Mouse (Mus musculus): ENCODE measurements around the gene Map2k1. TPM values are rescaled to one million over a fixed set of nuclear protein-coding genes. Genes with fewer than 3 reads are reported as not detected.
A peak's percentile ranks its signal among the peaks of the same experiment; 100 is the strongest.
"Not testable (repeated sequence)": the region's sequence is repeated elsewhere in the genome, so short reads cannot be mapped to it uniquely, and the experiment has no call there.

The Map2k1 gene
- 54.1 and 61.0 TPM in 2 replicates for polyA plus RNA-seq (2015; fragmentation: Nextera tagmentation; extraction: Ambion mirVana)

DNA sequence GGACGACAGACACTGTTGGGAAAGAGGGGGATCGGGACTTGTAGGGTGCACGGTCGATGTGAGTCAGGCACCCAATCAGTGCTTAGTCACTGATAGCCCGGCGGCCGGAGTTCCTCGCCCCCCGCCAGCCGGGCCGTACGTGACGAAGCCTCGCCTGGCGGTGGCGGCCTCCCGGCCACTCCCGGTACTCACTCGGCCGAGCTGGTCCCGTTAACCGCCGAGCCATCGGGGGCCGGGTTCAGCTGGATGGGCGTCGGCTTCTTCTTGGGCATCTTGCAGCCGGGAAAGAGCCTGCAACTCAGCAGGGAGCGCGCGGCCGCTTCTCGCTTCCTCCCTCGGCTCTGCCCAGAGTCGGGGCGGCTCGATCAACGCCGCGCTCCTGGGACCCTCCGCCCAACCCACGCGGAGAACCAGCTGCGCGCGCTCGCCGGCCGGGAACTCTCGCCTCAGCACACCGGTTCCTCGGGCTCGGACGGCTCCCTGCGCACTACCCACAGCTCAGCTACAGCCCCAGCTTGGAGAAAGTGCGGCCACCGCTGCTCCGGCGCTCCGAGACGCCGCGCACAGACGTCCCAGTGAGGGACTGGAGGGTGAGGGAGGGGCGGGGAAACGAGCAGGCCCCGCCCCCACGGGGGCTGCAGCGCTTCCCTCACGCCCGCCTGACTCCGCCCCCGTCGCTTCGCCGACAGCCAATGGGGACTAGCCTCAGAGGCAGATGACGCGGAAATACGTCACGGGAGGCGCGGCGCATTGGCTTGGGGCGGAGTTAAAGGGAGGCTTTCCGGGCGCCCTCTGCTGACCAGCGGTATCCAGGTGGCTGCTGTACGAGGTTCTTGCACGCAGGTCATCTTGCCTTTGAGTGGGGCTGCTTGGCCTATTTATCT, at the start of gene Map2k1:
Map2k1 (minus strand) TSS at position 611 of the 884 bp plus-strand sequence.
- WGBS = under 1% methylated on average over 89 of the region's 89 CpGs
- Histone ChIP-seq H3K4me1 (replicated peaks) (peaks cover 35% of the 10 kb centered on the region), H3K36me3 (no peaks in the 10 kb centered on the region), H3K4me2 (peak within 1 kb of the TSS; percentile 92), H3K9ac (peak within 1 kb of the TSS; percentile 89), H3K9me3 (no peaks in the 10 kb centered on the region), H3K27ac (replicated peaks) (peak within 1 kb of the TSS; percentile 91), H3K4me3 (peak within 1 kb of the TSS; percentile 91), H3K27me3 (no peaks in the 10 kb centered on the region)
- peak; percentile 97 for ATAC-seq (ENCODE audit: low read depth)

DNA sequence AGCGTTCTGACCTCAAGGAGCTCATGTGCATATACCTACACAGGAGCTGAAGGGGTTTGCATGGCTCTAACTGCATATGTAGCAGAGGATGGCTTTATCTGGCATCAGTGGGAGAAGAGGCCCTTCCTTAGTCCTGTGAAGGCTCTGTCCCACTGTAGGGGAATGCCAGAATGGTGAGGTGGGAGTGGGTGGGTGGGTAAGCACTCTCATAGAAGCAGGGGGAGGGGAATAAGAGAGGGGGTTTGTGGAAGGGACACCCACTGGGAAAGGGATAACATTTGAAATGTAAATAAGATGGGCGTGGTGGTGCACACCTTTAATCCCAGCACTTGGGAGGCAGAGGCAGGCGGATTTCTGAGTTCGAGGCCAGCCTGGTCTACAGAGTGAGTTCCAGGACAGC, 49.7 kb upstream of the Map2k1 start:
- WGBS = 95% methylated on average over 4 of the region's 4 CpGs
- not testable (repeated sequence) for H3K27me3 ChIP-seq; H3K4me2 ChIP-seq; H3K4me1 ChIP-seq (replicated peaks); H3K9me3 ChIP-seq; H3K27ac ChIP-seq (replicated peaks); ATAC-seq (ENCODE audit: low read depth); H3K4me3 ChIP-seq; H3K9ac ChIP-seq
- peaks cover 68% of the 10 kb centered on the region for H3K36me3 ChIP-seq

DNA sequence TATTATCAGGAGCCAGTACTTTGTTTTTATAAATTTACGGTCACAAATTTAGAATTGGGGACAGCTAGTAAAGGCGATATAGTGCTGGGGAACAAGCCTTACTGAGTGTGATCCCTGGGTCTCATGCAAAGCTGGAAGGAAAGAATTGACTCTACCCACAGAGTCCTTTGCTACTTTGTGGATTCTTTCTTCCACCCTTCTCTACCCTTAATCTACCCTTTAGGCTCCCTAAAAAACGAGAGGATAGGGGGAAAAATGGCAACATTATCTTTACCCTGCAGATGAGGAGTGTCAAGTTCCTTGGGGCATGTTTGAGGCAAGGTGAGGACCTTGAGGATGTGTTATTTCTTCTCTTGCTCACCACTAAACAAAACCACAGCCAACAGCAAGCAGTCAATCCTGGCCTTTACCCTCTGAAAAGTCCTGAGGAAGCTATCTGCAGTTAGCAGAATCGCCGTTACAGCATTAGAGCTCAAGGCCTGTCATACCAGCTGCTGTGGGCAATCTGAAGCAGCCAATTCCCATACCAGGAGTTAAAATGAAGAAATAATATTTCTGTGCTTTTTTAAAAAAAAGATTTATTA, 29.1 kb upstream of the Map2k1 start:
- ATAC-seq (ENCODE audit: low read depth) = no peak
- H3K27me3 ChIP-seq = no peaks in the 10 kb centered on the region
- WGBS = 69% methylated on average over 5 of the region's 5 CpGs

DNA sequence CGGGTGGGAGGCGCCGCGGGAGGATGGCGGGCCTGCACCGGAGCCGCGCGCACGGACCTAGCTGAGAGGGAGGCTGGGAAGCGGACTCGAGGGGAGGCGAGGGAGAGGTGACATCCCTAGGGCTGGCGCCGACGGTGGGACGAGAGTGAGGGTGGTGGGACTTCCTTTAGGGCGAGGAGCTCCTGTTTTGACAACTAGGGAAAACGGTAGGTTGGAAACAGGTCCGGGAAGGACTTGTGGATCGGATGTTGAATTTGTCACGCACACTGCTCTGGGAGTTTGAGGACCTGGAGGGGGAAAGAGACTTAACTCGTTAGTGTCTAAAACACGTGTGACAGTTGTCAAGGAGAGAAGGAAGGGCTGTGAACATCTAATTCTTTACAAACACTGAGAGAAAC, 28.3 kb upstream of the Map2k1 start:
- peak; percentile 92 for ATAC-seq (ENCODE audit: low read depth)
- WGBS = under 1% methylated on average over 24 of the region's 24 CpGs
- Histone ChIP-seq H3K27ac (replicated peaks) (peak overlapping the region; percentile 89), H3K9me3 (no peaks in the 10 kb centered on the region), H3K36me3 (no peaks in the 10 kb centered on the region), H3K9ac (peak overlapping the region; percentile 92), H3K4me3 (peak overlapping the region; percentile 87), H3K27me3 (no peaks in the 10 kb centered on the region), H3K4me1 (replicated peaks) (peaks cover 9% of the 10 kb centered on the region), H3K4me2 (peak overlapping the region; percentile 76)

More for the DNA sequence above, 29.1 kb upstream of the Map2k1 start:
- H3K4me1 ChIP-seq (replicated peaks) = peaks cover 9% of the 10 kb centered on the region
- no peaks in the 10 kb centered on the region for H3K36me3 ChIP-seq
- H3K4me3 ChIP-seq = peak overlapping the region; percentile 87
- H3K27ac ChIP-seq (replicated peaks) = no peak overlapping the region
- H3K9ac ChIP-seq = peak overlapping the region; percentile 92
- H3K9me3 ChIP-seq = no peaks in the 10 kb centered on the region
- peak overlapping the region; percentile 76 for H3K4me2 ChIP-seq

DNA sequence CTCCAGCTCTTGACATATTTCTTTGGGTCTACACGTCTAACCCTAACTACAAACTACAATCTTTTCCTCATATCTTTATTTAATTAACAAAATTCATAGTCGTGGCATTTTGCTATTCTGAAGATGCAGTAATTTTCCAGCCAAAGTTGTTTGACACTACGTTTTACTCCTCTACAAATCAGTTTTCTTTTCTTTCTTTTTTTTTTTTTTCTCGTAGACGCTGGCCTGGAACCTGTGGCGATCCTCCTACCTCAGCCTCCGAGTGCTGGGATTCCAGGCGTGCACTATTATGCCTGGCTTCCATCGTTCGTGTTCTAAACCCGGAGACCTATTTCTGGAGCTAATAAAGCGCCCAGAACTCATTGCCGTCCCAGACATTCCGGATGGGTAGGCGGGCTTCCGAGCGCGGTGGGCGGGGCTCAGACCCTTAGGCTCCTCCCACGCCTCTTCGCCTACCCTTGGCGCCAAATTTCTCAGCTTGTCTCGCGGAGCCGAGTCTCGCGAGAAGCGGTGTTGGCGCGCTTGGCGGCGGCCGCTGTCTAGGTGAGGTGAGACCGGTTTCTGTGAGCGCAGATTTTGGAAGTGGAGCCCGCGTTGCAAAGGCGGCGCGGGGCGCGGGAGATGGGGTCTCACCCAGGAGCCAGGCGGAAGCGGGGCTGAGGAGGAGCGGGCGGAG, 27.8 kb upstream of the Map2k1 start, which contains the start of gene Tipin:
Tipin (plus strand) TSS at position 477 of the 676 bp plus-strand sequence.
- H3K27ac ChIP-seq (replicated peaks) = peak within 1 kb of the TSS; percentile 89
- no peaks in the 10 kb centered on the region for H3K27me3 ChIP-seq
- H3K9ac ChIP-seq = peak within 1 kb of the TSS; percentile 92
- peak; percentile 98 for ATAC-seq (ENCODE audit: low read depth)
- H3K9me3 ChIP-seq = no peaks in the 10 kb centered on the region
- no peaks in the 10 kb centered on the region for H3K36me3 ChIP-seq
- H3K4me2 ChIP-seq = peak within 1 kb of the TSS; percentile 76
- H3K4me1 ChIP-seq (replicated peaks) = peaks cover 9% of the 10 kb centered on the region
- WGBS = 3% methylated on average over 46 of the region's 46 CpGs
- peak within 1 kb of the TSS; percentile 87 for H3K4me3 ChIP-seq

DNA sequence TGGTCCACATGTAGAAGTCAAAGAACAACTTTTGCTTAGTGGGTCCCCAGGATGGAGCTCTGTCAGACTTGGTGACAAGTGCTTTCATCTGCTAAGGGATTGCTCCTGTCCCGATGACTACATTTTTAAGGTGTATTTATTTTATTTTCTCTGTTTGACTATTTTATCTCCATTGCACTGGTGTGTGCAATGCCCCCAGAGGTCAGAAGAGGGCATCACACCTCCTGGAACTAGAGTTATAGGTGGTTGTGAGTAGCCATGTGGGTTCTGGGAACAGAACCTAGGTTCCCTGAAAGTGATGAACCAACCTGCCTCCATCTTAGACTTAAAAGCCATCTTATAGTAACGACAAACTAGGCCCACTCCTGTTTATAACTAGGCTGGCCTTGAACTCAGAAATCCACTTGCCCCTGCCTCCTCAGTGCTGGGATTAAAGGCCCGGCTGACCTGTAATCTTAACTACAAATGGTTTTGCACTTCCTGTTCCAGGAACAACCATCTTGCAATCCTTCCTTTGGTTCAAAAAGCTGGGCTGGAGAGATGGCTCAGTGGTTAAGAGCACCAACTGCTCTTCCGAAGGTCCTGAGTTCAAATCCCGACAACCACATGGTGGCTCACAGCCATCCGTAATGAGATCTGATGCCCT, 25.4 kb upstream of the Map2k1 start:
- H3K9ac ChIP-seq = no peak overlapping the region
- 97% methylated on average over 6 of the region's 6 CpGs for WGBS
- H3K4me3 ChIP-seq = no peak overlapping the region
- H3K9me3 ChIP-seq = no peaks in the 10 kb centered on the region
- H3K4me2 ChIP-seq = no peak overlapping the region
- no peak overlapping the region for H3K27ac ChIP-seq (replicated peaks)
- H3K27me3 ChIP-seq = no peaks in the 10 kb centered on the region
- H3K36me3 ChIP-seq = no peaks in the 10 kb centered on the region
- ATAC-seq (ENCODE audit: low read depth) = no peak
- peaks cover 9% of the 10 kb centered on the region for H3K4me1 ChIP-seq (replicated peaks)

DNA sequence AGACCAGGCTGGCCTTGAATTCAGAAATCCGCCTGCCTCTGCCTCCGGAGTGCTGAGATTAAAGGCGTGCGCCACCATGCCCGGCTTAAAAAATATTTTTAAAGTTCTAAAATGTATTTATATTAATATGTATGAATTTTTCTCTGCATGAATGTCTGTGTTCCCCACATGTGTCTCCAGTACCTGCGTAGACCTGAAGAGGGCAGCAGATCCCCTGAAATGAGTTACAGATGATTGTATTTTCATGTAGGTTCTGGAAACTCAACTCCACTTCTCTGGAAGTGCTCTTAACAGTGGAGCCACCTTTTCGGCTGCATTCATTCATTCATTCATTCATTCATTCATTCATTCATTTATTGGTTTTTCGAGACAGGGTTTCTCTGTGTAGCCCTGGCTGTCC, 24.3 kb upstream of the Map2k1 start:
- ATAC-seq (ENCODE audit: low read depth) = no peak
- H3K27ac ChIP-seq (replicated peaks) = no peak overlapping the region
- no peak overlapping the region for H3K9ac ChIP-seq
- 71% methylated on average over 8 of the region's 8 CpGs for WGBS
- no peak overlapping the region for H3K4me2 ChIP-seq
- H3K4me3 ChIP-seq = no peak overlapping the region
- no peaks in the 10 kb centered on the region for H3K36me3 ChIP-seq
- H3K9me3 ChIP-seq = no peaks in the 10 kb centered on the region
- no peaks in the 10 kb centered on the region for H3K27me3 ChIP-seq
- H3K4me1 ChIP-seq (replicated peaks) = peaks cover 9% of the 10 kb centered on the region

DNA sequence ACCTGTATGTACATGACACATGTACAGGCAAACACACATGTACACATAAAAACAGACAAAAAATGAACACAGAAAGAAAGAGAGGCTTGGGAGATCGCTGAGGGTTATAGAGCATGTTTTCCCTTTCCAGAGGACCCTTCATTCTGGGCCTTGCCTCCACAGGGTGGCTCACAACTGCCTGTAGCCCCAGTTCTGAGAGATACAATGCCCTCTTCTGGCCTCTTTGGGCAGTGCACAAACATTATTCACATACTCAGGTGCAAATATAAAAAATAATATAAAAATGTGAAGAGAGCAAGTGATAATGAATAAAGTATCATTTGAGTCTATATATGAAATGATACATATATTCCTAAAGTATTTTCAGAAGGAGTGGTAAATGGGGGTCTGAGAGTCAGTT, 21.5 kb upstream of the Map2k1 start:
- Histone ChIP-seq H3K4me3 (no peak overlapping the region), H3K4me1 (replicated peaks) (no peaks in the 10 kb centered on the region), H3K27ac (replicated peaks) (no peak overlapping the region), H3K4me2 (no peak overlapping the region), H3K36me3 (no peaks in the 10 kb centered on the region), H3K9ac (no peak overlapping the region), H3K27me3 (no peaks in the 10 kb centered on the region), H3K9me3 (no peaks in the 10 kb centered on the region)
- 66% methylated on average over 1 of the region's 1 CpGs for WGBS
- ATAC-seq (ENCODE audit: low read depth) = no peak

DNA sequence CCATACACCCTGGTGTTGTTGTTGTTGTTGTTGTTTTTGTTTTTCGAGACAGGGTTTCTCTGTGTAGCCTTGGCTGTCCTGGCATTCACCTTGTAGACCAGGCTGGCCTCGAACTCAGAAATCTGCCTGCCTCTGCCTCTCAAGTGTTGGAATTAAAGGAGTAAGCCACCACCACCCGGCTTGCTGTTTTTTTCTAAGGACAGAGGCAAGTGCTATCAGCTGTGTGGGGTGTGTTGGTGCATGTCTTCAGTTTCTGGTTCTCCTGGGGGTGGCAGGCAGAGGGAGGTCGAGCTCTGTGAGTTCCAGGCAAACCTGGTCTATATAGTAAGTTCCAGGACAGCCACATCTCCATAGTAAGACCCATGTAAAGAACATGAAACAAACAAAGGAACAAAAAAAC, 20.9 kb upstream of the Map2k1 start:
- H3K4me3 ChIP-seq = no peak overlapping the region
- no peaks in the 10 kb centered on the region for H3K9me3 ChIP-seq
- ATAC-seq (ENCODE audit: low read depth) = no peak
- H3K36me3 ChIP-seq = no peaks in the 10 kb centered on the region
- H3K27ac ChIP-seq (replicated peaks) = no peak overlapping the region
- no peak overlapping the region for H3K9ac ChIP-seq
- no peaks in the 10 kb centered on the region for H3K27me3 ChIP-seq
- no peaks in the 10 kb centered on the region for H3K4me1 ChIP-seq (replicated peaks)
- WGBS = 75% methylated on average over 4 of the region's 4 CpGs
- H3K4me2 ChIP-seq = no peak overlapping the region

DNA sequence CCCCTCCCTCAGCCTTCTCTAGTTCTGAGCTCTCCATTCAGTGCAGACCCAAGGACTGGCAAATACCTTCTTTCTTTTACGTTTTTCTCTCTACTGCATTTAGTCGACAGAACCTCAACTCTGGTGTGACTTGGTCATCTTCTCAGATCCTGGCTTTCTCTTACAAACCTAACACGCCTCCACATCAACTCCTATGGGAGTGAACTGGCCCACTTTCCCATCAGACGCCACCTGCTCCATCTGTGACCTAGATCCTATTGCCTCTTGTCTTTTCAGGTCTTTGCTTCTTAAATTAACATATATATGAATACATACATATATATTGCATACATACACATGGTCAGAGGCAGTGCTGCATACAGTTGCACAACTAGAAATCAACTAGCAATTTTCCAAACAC, 20.3 kb upstream of the Map2k1 start:
- Histone ChIP-seq H3K9me3 (no peaks in the 10 kb centered on the region), H3K4me3 (no peak overlapping the region), H3K27me3 (no peaks in the 10 kb centered on the region), H3K36me3 (no peaks in the 10 kb centered on the region), H3K4me1 (replicated peaks) (no peaks in the 10 kb centered on the region), H3K4me2 (no peak overlapping the region), H3K9ac (no peak overlapping the region), H3K27ac (replicated peaks) (no peak overlapping the region)
- ATAC-seq (ENCODE audit: low read depth) = no peak
- WGBS = 76% methylated on average over 4 of the region's 4 CpGs

DNA sequence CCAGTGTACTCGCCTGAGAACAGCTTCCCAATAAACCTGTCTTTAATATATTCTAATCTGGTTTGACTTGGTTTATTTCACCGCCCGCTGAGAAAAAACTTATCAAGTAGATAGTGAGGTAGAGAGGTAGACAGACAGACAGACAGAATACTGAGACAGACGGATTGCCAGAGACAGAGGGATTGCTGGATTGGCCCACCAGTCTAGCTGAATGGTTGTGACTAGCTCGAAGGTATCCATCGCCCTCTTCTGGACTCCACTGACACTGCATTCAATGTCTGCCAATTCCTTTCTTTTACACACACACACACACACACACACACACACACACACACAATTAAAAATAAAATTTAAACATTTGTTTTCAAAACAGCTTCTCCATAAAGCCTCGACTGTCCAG, 19.2 kb upstream of the Map2k1 start:
- WGBS = 45% methylated on average over 7 of the region's 7 CpGs

DNA sequence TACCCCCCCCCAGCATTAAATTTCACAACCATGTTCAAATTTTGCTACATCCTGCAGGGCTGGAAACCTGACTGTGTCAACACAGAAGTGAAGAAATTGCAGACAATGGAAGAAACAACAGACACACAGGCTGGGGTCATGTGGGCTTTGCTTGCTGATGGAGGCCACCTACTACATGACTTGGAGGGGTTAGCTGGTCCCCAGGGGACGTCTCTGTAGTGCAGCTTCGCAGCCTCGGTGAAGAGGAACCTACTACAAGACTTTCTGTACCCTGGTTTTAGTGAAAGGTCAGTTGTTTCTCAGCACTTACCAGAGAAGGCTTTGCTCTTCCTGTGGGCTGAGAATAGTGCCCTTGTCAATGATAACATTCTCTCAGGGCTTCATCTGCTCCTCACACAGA, 17.8 kb upstream of the Map2k1 start:
- no peak overlapping the region for H3K4me2 ChIP-seq
- ATAC-seq (ENCODE audit: low read depth) = no peak
- no peak overlapping the region for H3K9ac ChIP-seq
- H3K27me3 ChIP-seq = no peaks in the 10 kb centered on the region
- H3K9me3 ChIP-seq = no peaks in the 10 kb centered on the region
- H3K27ac ChIP-seq (replicated peaks) = no peak overlapping the region
- WGBS = 72% methylated on average over 3 of the region's 3 CpGs
- no peaks in the 10 kb centered on the region for H3K4me1 ChIP-seq (replicated peaks)
- H3K36me3 ChIP-seq = no peaks in the 10 kb centered on the region
- H3K4me3 ChIP-seq = no peak overlapping the region

More for the DNA sequence above, 19.2 kb upstream of the Map2k1 start:
- Histone ChIP-seq H3K36me3 (no peaks in the 10 kb centered on the region), H3K27ac (replicated peaks) (no peak overlapping the region), H3K4me3 (no peak overlapping the region), H3K27me3 (no peaks in the 10 kb centered on the region), H3K9me3 (no peaks in the 10 kb centered on the region), H3K9ac (no peak overlapping the region), H3K4me2 (no peak overlapping the region), H3K4me1 (replicated peaks) (no peaks in the 10 kb centered on the region)
- no peak for ATAC-seq (ENCODE audit: low read depth)
